Mouse (Mus musculus) intestine, embryonic 14.5 days (tissue): Measurements from ENCODE around the gene Pard6b. TPM values are rescaled to one million over a fixed set of nuclear protein-coding genes. Genes with fewer than 3 reads are reported as not detected.

ENCODE experiments used
- ATAC-seq: fragments of 200-750 bp; cut with Nextera tagmentation; replicated peaks from 2 replicates; pipeline ENCODE4 v1.8.0; 2017; ENCODE audit warnings: low read depth, moderate number of reproducible peaks, moderate TSS enrichment, moderate library complexity; ENCODE audit not compliant: low FRiP score, low TSS enrichment
- DNase-seq: peaks from one replicate; pipeline ENCODE4 v3.0.0-alpha.2; 2018; ENCODE audit warnings: low spot score
- H3K27ac ChIP-seq: fragments of 300-500 bp; sonication (generic); 2 replicates; pipeline ENCODE4 v1.5.1; 2014; ENCODE audit warnings: low read depth, mild to moderate bottlenecking, control low read depth
- H3K27me3 ChIP-seq: fragments of 300-500 bp; sonication (generic); replicated peaks from 2 replicates; pipeline ENCODE4 v1.6.1; 2014; ENCODE audit warnings: low read length, control low read depth; ENCODE audit not compliant: control insufficient read depth, insufficient read depth
- H3K36me3 ChIP-seq: fragments of 300-500 bp; sonication (generic); 2 replicates; pipeline ENCODE4 v1.6.1; 2014; ENCODE audit warnings: low read length, control low read depth; ENCODE audit not compliant: control insufficient read depth, insufficient read depth
- H3K4me1 ChIP-seq: fragments of 300-500 bp; sonication (generic); replicated peaks from 2 replicates; pipeline ENCODE4 v1.6.1; 2014; ENCODE audit warnings: low read length, control low read depth, mixed read lengths; ENCODE audit not compliant: control insufficient read depth, insufficient read depth
- H3K4me2 ChIP-seq: fragments of 300-500 bp; sonication (generic); 2 replicates; pipeline ENCODE4 v1.6.1; 2014; ENCODE audit warnings: low read length
- H3K4me3 ChIP-seq: fragments of 300-500 bp; sonication (generic); 2 replicates; pipeline ENCODE4 v1.5.1; 2014; ENCODE audit warnings: low read depth, low read length, control low read depth, mixed read lengths
- H3K9ac ChIP-seq: fragments of 300-500 bp; sonication (generic); 2 replicates; pipeline ENCODE4 v1.6.1; 2014; ENCODE audit warnings: mild to moderate bottlenecking, low read length
- H3K9me3 ChIP-seq: fragments of 300-500 bp; sonication (generic); 2 replicates; pipeline ENCODE4 v1.6.1; 2016; ENCODE audit warnings: low read length, control low read depth; ENCODE audit not compliant: control insufficient read depth
- WGBS: fragments of 180-500 bp; shearing (Covaris S2); extraction: QIAGEN DNeasy Blood & Tissue Kit; methylation state at CpG from one replicate; pipeline ENCODE4 v1.1.7; 2014; 5-methylcytosine and 5-hydroxymethylcytosine counted together
- polyA plus RNA-seq: library from polyadenylated mRNA; unstranded; fragments of >200 nt; fragmentation: Nextera tagmentation; extraction: Ambion mirVana; gene quantifications from 2 replicates; pipeline ENCODE4 v1.2.1, GENCODE M21; 2014

Gene Pard6b
- polyA plus RNA-seq, result 20.0 and 21.6 TPM in 2 replicates

GRCm38 (mm10) chr2:168080431-168081246 is at the start of gene Pard6b:
Gene Pard6b (plus strand): TSS chr2:168081004.
- Histone ChIP-seq H3K9me3 (no peaks in the 10 kb centered on the region), H3K9ac (peak within 1 kb of the TSS; percentile 64), H3K4me2 (peak within 1 kb of the TSS; percentile 87), H3K4me3 (peak within 1 kb of the TSS; percentile 62), H3K27ac (peak within 1 kb of the TSS; percentile 70), H3K27me3 (peaks cover 14% of the 10 kb centered on the region; the same call in 1 of the 2 replicates), H3K4me1 (peaks cover 13% of the 10 kb centered on the region; the same call in 1 of the 2 replicates), H3K36me3 (no peaks in the 10 kb centered on the region)
- DNase-seq (peak; percentile 93), ATAC-seq (peak; percentile 93)
- WGBS, result under 1% methylated on average over 98 of the region's 110 CpGs

- no peak overlapping the region for H3K4me3 ChIP-seq
- no peaks in the 10 kb centered on the region for H3K27me3 ChIP-seq
- H3K9ac ChIP-seq, result no peak overlapping the region
- H3K27ac ChIP-seq, result no peak overlapping the region
- no peaks in the 10 kb centered on the region for H3K36me3 ChIP-seq
- no peak overlapping the region for H3K4me2 ChIP-seq
- no peak for ATAC-seq
- WGBS, result 66% methylated on average over 2 of the region's 2 CpGs
- DNase-seq, result no peak
- peaks cover 5% of the 10 kb centered on the region for H3K9me3 ChIP-seq
- H3K4me1 ChIP-seq, result peaks cover 11% of the 10 kb centered on the region
Measured at GRCm38 (mm10) chr2:168031842-168032241, 49.0 kb upstream of the Pard6b start.

- ATAC-seq, result no peak; the same call in 1 of the 2 replicates
- no peaks in the 10 kb centered on the region; the same call in 1 of the 2 replicates for H3K9me3 ChIP-seq
- no peaks in the 10 kb centered on the region for H3K36me3 ChIP-seq
- no peak overlapping the region for H3K9ac ChIP-seq
- no peak overlapping the region for H3K27ac ChIP-seq
- no peaks in the 10 kb centered on the region for H3K27me3 ChIP-seq
- no peak for DNase-seq
- no peak overlapping the region for H3K4me3 ChIP-seq
- WGBS, result 73% methylated on average over 10 of the region's 10 CpGs
- peaks cover 14% of the 10 kb centered on the region for H3K4me1 ChIP-seq
- no peak overlapping the region for H3K4me2 ChIP-seq
Measured at GRCm38 (mm10) chr2:168033905-168034304, 46.9 kb upstream of the Pard6b start.

GRCm38 (mm10) chr2:168035907-168036306 is 44.9 kb upstream of the Pard6b start:
- Histone ChIP-seq H3K4me2 (no peak overlapping the region), H3K9me3 (no peaks in the 10 kb centered on the region), H3K27ac (no peak overlapping the region), H3K36me3 (no peaks in the 10 kb centered on the region), H3K4me1 (peaks cover 14% of the 10 kb centered on the region), H3K27me3 (no peaks in the 10 kb centered on the region), H3K4me3 (no peak overlapping the region), H3K9ac (no peak overlapping the region)
- WGBS, result 92% methylated on average over 6 of the region's 6 CpGs
- ATAC-seq, result no peak
- DNase-seq, result no peak

- WGBS, result 20% methylated on average over 3 of the region's 3 CpGs
- H3K36me3 ChIP-seq, result no peaks in the 10 kb centered on the region
- peaks cover 10% of the 10 kb centered on the region for H3K4me1 ChIP-seq
- no peaks in the 10 kb centered on the region for H3K27me3 ChIP-seq
- no peaks in the 10 kb centered on the region for H3K9me3 ChIP-seq
- no peak overlapping the region for H3K4me2 ChIP-seq
- DNase-seq (no peak), ATAC-seq (no peak)
- H3K4me3 ChIP-seq, result no peak overlapping the region
- peak overlapping the region; percentile 59 for H3K27ac ChIP-seq
- H3K9ac ChIP-seq, result no peak overlapping the region
Measured at GRCm38 (mm10) chr2:168037063-168037462, 43.7 kb upstream of the Pard6b start.

- H3K9me3 ChIP-seq, result no peaks in the 10 kb centered on the region
- no peak overlapping the region for H3K4me3 ChIP-seq
- H3K9ac ChIP-seq, result no peak overlapping the region
- no peaks in the 10 kb centered on the region for H3K27me3 ChIP-seq
- ATAC-seq, result no peak
- DNase-seq, result no peak
- 72% methylated on average over 3 of the region's 3 CpGs for WGBS
- H3K36me3 ChIP-seq, result no peaks in the 10 kb centered on the region
- no peak overlapping the region for H3K27ac ChIP-seq
- no peak overlapping the region for H3K4me2 ChIP-seq
- peaks cover 19% of the 10 kb centered on the region for H3K4me1 ChIP-seq
Measured at GRCm38 (mm10) chr2:168040751-168041150, 40.1 kb upstream of the Pard6b start.

- H3K4me2 ChIP-seq, result no peak overlapping the region
- H3K4me1 ChIP-seq, result peaks cover 21% of the 10 kb centered on the region
- H3K27ac ChIP-seq, result no peak overlapping the region
- no peak overlapping the region for H3K9ac ChIP-seq
- ATAC-seq (no peak), DNase-seq (no peak)
- H3K9me3 ChIP-seq, result no peaks in the 10 kb centered on the region
- H3K4me3 ChIP-seq, result no peak overlapping the region
- no peaks in the 10 kb centered on the region for H3K36me3 ChIP-seq
- WGBS, result 87% methylated on average over 6 of the region's 6 CpGs
- H3K27me3 ChIP-seq, result no peaks in the 10 kb centered on the region
Measured at GRCm38 (mm10) chr2:168042019-168042418, 38.8 kb upstream of the Pard6b start.

GRCm38 (mm10) chr2:168044681-168045287 is 36.0 kb upstream of the Pard6b start:
- Histone ChIP-seq H3K9me3 (no peaks in the 10 kb centered on the region), H3K4me2 (no peak overlapping the region), H3K27me3 (no peaks in the 10 kb centered on the region), H3K36me3 (no peaks in the 10 kb centered on the region), H3K4me1 (peaks cover 34% of the 10 kb centered on the region), H3K9ac (no peak overlapping the region), H3K27ac (peak overlapping the region; percentile 85), H3K4me3 (no peak overlapping the region)
- ATAC-seq, result no peak
- no peak for DNase-seq
- 79% methylated on average over 10 of the region's 10 CpGs for WGBS
